Mouse (Mus musculus) small intestine, adult 2 months (tissue): Measurements from ENCODE around the gene Frmd8.

Source experiments
- CTCF ChIP-seq: fragments of 200-500 bp; IDR thresholded peaks from 2 replicates; pipeline ENCODE4 v1.5.1; 2012; ENCODE audit warnings: low read depth, mild to moderate bottlenecking, control low read depth, inconsistent platforms, low read length, moderate library complexity, mixed read lengths; ENCODE audit not compliant: insufficient replicate concordance, insufficient read length; ENCODE audit errors: extremely low read depth
- POLR2A ChIP-seq: fragments of 200-500 bp; IDR thresholded peaks from 2 replicates; pipeline ENCODE4 v1.6.1; 2012; ENCODE audit warnings: low read depth, mild to moderate bottlenecking, control low read depth, inconsistent platforms, low read length, moderate library complexity

DNA sequence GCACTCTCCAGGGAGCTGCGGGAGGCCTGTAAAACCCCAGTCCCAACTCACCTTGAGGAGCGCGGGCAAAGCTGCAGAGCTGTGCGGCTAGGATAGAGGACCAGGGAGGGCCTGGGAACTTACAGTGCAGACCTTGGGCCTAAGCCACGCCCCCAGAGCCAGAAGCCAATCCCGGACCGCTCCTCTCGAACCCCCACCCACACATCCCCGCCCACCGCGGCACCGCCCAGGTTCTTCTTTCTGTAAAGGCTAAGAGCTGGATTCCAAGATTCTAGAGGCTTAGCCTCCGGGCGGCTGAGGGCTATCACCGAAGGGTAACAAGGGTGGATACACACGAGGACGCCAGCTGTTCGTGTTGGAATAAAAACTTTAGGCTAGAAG lies 49.6 kb upstream of the Frmd8 start, which contains the start of gene Cdc42ep2:
- TF ChIP-seq POLR2A (peak; percentile 82; the same call in 1 of the 2 replicates), CTCF (peak; percentile 7; the same call in 1 of the 2 replicates)
